Mouse (Mus musculus) testis, adult 2 months (tissue): ENCODE data around the gene Kcnk7.

ENCODE experiments used
- CTCF ChIP-seq: fragments of 200-500 bp; IDR thresholded peaks from 2 replicates; pipeline ENCODE4 v1.5.1; 2012; ENCODE audit warnings: low read depth, mild to moderate bottlenecking, inconsistent platforms, low read length, moderate library complexity; ENCODE audit not compliant: control insufficient read depth, insufficient read depth, insufficient replicate concordance
- POLR2A ChIP-seq: fragments of 200-500 bp; IDR thresholded peaks from 2 replicates; pipeline ENCODE4 v1.6.1; 2012; ENCODE audit warnings: low read depth, mild to moderate bottlenecking, inconsistent platforms, low read length, moderate library complexity; ENCODE audit not compliant: control insufficient read depth

DNA sequence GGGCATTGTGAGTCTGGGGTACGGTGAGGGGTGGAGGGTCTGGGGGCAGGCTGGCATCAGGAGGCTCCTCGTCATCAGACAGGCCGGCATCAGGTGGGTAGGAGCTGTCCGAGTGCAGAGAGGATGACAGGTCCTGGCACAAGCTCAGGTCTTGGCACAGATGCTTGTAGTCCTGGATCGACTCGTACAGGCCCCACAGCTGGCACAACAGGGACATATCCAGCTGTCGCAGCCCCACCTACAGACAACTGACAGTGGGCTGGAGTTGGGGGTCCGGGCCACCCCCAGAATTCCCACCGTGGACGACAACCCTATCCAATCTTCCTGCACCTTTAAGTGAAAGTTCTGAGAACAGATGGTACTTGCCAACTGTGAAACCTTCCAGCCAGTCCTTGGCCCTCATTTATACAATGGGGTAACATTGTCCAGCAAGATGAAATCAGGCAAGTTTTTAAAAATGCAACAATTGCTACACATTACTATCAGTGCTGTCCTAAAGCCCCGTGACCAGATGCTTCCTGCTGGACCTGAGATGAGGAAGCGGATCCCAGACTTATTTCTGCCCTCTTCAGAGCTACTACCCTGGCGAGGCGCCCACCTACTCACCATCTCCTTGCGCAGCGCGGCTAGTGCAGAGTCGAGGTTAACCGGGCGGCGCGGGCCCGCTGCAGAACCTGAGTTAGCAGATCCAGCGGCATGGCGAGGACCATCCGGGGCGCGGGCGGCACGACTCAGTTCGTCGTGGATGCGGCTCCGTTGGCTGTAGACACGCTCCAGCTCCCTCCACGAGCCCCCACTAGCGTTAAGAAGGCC is 24.7 kb downstream of the Kcnk7 start:
- TF ChIP-seq CTCF (no peak), POLR2A (no peak)
